Mouse (Mus musculus) hindlimb bud, embryonic 11.5 days (tissue): ENCODE measurements at regions not wholly inside any gene's neighbourhood (a gene's known extent, or its start where the extent isn't known, plus 50 kb on each side); places are given as distances from the start of the nearest gene placed in this dataset.

Experiments used
- DNase-seq: peaks from one replicate; pipeline ENCODE4 v3.0.0-alpha.2; 2012; ENCODE audit warnings: low read depth, low spot score; ENCODE audit errors: extremely low spot score

GRCm38 (mm10) chr11:17324651-17325050, 67.3 kb downstream of the C1d start:
- DNase-seq: no peak

- no peak for DNase-seq
These were observed 68.6 kb downstream of the C1d start for GRCm38 (mm10) chr11:17325731-17326646.

- no peak for DNase-seq
These were observed 69.3 kb downstream of the C1d start for GRCm38 (mm10) chr11:17326695-17327094.

GRCm38 (mm10) chr11:17351476-17351875, 94.1 kb downstream of the C1d start:
- no peak for DNase-seq

- no peak for DNase-seq
These were observed 95.1 kb downstream of the C1d start for GRCm38 (mm10) chr11:17352148-17353130.

- DNase-seq: no peak
These were observed 102.4 kb downstream of the C1d start for GRCm38 (mm10) chr11:17359698-17360254.

GRCm38 (mm10) chr11:17377859-17378258, 120.5 kb downstream of the C1d start:
- no peak for DNase-seq

- no peak for DNase-seq
These were observed 129.4 kb downstream of the C1d start for GRCm38 (mm10) chr11:17386756-17387155.

GRCm38 (mm10) chr11:17393832-17394231, 136.5 kb downstream of the C1d start:
- no peak for DNase-seq

GRCm38 (mm10) chr11:17414531-17414930, 157.2 kb downstream of the C1d start:
- peak; percentile 18 for DNase-seq

- DNase-seq: no peak
These were observed 157.8 kb downstream of the C1d start for GRCm38 (mm10) chr11:17415144-17415543.

- no peak for DNase-seq
These were observed 160.4 kb downstream of the C1d start for GRCm38 (mm10) chr11:17417656-17418289.

GRCm38 (mm10) chr11:17442133-17442532, 184.8 kb downstream of the C1d start:
- peak; percentile 71 for DNase-seq

- DNase-seq: no peak
These were observed 191.9 kb downstream of the C1d start for GRCm38 (mm10) chr11:17449289-17449688.

- peak; percentile 91 for DNase-seq
These were observed 193.1 kb downstream of the C1d start for GRCm38 (mm10) chr11:17450360-17451045.

- no peak for DNase-seq
These were observed 194.1 kb downstream of the C1d start for GRCm38 (mm10) chr11:17451451-17451850.

GRCm38 (mm10) chr11:17453530-17453929, 196.2 kb downstream of the C1d start:
- no peak for DNase-seq

- DNase-seq: no peak
These were observed 201.6 kb downstream of the C1d start for GRCm38 (mm10) chr11:17458946-17459345.

- DNase-seq: no peak
These were observed 202.9 kb downstream of the C1d start for GRCm38 (mm10) chr11:17460024-17460919.
